Mouse (Mus musculus) liver, postnatal 0 days (tissue): ENCODE results near the gene Lonp1.

Experiments used
- CTCF ChIP-seq: sonication (generic); IDR thresholded peaks from 2 replicates; pipeline ENCODE4 v1.5.1; 2016; ENCODE audit warnings: antibody characterized with exemption, low read depth
- EP300 ChIP-seq: IDR thresholded peaks from 2 replicates; pipeline ENCODE4 v1.6.1; 2016; ENCODE audit warnings: antibody characterized with exemption, low read depth, mild to moderate bottlenecking

DNA sequence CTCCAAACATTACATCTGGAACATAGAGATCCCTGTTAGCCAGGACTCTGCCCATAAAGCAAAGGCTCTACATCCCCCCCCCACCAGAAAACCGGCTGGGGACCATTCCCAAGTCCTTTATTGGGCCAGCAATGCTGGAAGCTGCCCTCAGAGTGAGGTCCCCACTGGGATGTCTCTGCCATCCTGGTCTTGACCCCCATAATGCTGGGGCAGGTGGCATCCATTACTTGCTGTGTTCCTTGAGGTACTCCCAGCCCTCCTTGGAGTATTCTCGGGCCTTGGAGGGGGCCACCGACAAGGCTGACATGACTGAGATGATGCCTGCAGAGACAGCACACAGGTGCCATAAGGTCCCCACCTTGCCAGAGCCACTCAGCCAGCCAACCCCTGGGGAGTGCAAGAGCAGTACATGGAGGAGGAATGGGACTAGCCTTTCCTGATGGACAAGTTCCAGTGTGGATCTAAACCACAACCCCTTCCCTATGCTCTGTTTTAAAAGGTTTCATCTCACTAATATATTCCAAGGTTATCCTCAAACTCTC lies 19.1 kb downstream of the Lonp1 start:
- TF ChIP-seq CTCF (no peak), EP300 (no peak)
